In genomic region chr2:158064571-158065048, GRCm38 (mm10) we compare ENCODE assay signal across 9 mouse cellular contexts. TPM values are rescaled to one million over a fixed set of nuclear protein-coding genes. Genes with fewer than 3 reads are reported as not detected.
DNase-seq lines count a peak whose midpoint lies in the region; ATAC-seq lines count a peak whose summit lies in the region.
"Had no signal": no experiment of that assay in that cellular context is flagged by ENCODE, and none has a peak within 500 bp of the region (broad histone marks: within the 10 kb centered on the region; RNA-seq: fewer than 3 reads in every experiment).

No protein-coding gene starts in this region.

- H3K27ac ChIP-seq in heart, embryonic 14.5 days (replicated peaks in 1 of 2; ENCODE audit: control insufficient read depth in 1 of 2, insufficient read depth in 1 of 2, low read depth in 2 of 2, low read length in 2 of 2): peak overlapping the region; percentile 23 to 85
- H3K27ac ChIP-seq in lung, embryonic 16.5 days (ENCODE audit: low read length): no peak overlapping the region
- no peak overlapping the region for H3K27ac ChIP-seq in hindbrain, embryonic 12.5 days
- H3K27ac ChIP-seq: limb, embryonic 13.5 days had no signal

- no peak overlapping the region for H3K9ac ChIP-seq in heart, embryonic 14.5 days (ENCODE audit: low read length)
- no peak overlapping the region for H3K9ac ChIP-seq in lung, embryonic 16.5 days (ENCODE audit: low read length)
- H3K9ac ChIP-seq in hindbrain, embryonic 12.5 days: no peak overlapping the region
- H3K9ac ChIP-seq: limb, embryonic 13.5 days had no signal

- no peak overlapping the region for H3K4me2 ChIP-seq in heart, embryonic 14.5 days (ENCODE audit: low read length)
- H3K4me2 ChIP-seq in lung, embryonic 16.5 days (ENCODE audit: low read depth, low read length): no peak overlapping the region
- H3K4me2 ChIP-seq in hindbrain, embryonic 12.5 days (replicated peaks): no peak overlapping the region
- H3K4me2 ChIP-seq: limb, embryonic 13.5 days had no signal

- DNase-seq in layer of hippocampus, adult 9-10 months (ENCODE audit: low spot score): peak; percentile 18
- DNase-seq in layer of hippocampus, postnatal 10 days (ENCODE audit: low spot score in 2 of 2): no peak
- DNase-seq in adipocyte (ENCODE audit: low spot score): peak; percentile 85
- no peak for DNase-seq in yolk sac, embryonic 10.5 days (ENCODE audit: low spot score)
- DNase-seq in cerebellum, adult 11-12 months: no peak

- 0 out of 2 replicates have a peak, but pooled peaks have one; percentile 24 for ATAC-seq in heart, embryonic 14.5 days (ENCODE audit: insufficient number of reproducible peaks, insufficient read depth, low FRiP score, low read depth)
- peak; percentile 39 for ATAC-seq in lung, embryonic 16.5 days (ENCODE audit: low read depth)
- ATAC-seq in hindbrain, embryonic 12.5 days (ENCODE audit: low FRiP score): no peak

- H3K4me1 ChIP-seq in heart, embryonic 14.5 days (ENCODE audit: control insufficient read depth in 2 of 2, insufficient read depth in 2 of 2, low read length in 2 of 2): peaks cover 11 to 32% of the 10 kb centered on the region in 2 experiments
- peaks cover 5% of the 10 kb centered on the region for H3K4me1 ChIP-seq in lung, embryonic 16.5 days (replicated peaks; ENCODE audit: control insufficient read depth, insufficient read depth, low read length)
- H3K4me1 ChIP-seq in hindbrain, embryonic 12.5 days: peaks cover 5% of the 10 kb centered on the region

- H3K9me3 ChIP-seq in heart, embryonic 14.5 days (ENCODE audit: control insufficient read depth, low read length): no peaks in the 10 kb centered on the region
- no peaks in the 10 kb centered on the region for H3K9me3 ChIP-seq in lung, embryonic 16.5 days (ENCODE audit: control insufficient read depth, low read length)
- H3K9me3 ChIP-seq in hindbrain, embryonic 12.5 days (replicated peaks): no peaks in the 10 kb centered on the region
- H3K9me3 ChIP-seq: limb, embryonic 13.5 days had no signal

- H3K4me3 ChIP-seq in heart, embryonic 14.5 days (ENCODE audit: control insufficient read depth in 1 of 2, insufficient read depth in 1 of 2, low read depth in 1 of 2, low read length in 2 of 2): no peak overlapping the region
- no peak overlapping the region for H3K4me3 ChIP-seq in lung, embryonic 16.5 days (ENCODE audit: low read length)
- H3K4me3 ChIP-seq in hindbrain, embryonic 12.5 days: no peak overlapping the region
- H3K4me3 ChIP-seq: limb, embryonic 13.5 days had no signal

- H3K27me3 ChIP-seq in heart, embryonic 14.5 days (ENCODE audit: control insufficient read depth, insufficient read depth, low read length): no peaks in the 10 kb centered on the region
- H3K27me3 ChIP-seq in lung, embryonic 16.5 days (ENCODE audit: control insufficient read depth, insufficient read depth, low read depth, low read length): no peaks in the 10 kb centered on the region
- H3K27me3 ChIP-seq in hindbrain, embryonic 12.5 days: no peaks in the 10 kb centered on the region
- H3K27me3 ChIP-seq: limb, embryonic 13.5 days had no signal

- 16% methylated on average over 3 of the region's 3 CpGs for WGBS in heart, embryonic 14.5 days
- WGBS in lung, embryonic 16.5 days: 25% methylated on average over 3 of the region's 3 CpGs
- WGBS in hindbrain, embryonic 12.5 days: 65% methylated on average over 3 of the region's 3 CpGs

- peaks cover 68% of the 10 kb centered on the region for H3K36me3 ChIP-seq in heart, embryonic 14.5 days (ENCODE audit: control insufficient read depth, insufficient read depth, low read length)
- H3K36me3 ChIP-seq in lung, embryonic 16.5 days (ENCODE audit: control insufficient read depth, insufficient read depth, low read length): peaks cover 6% of the 10 kb centered on the region
- H3K36me3 ChIP-seq in hindbrain, embryonic 12.5 days: peaks cover 32% of the 10 kb centered on the region

RNA-seq across cellular contexts. Expression of gene Rprd1b, which starts 36.3 kb away (rescaled TPM):
- 10 to 100 TPM; 34.0 to 36.6 TPM for total RNA-seq in layer of hippocampus, postnatal 10 days (2021)
- polyA plus RNA-seq in heart, embryonic 14.5 days (2014; fragmentation: Nextera tagmentation; extraction: Ambion mirVana): 25.8 and 28.4 TPM in 2 replicates
- 40.4 and 43.4 TPM in 2 replicates for polyA plus RNA-seq in lung, embryonic 16.5 days (2015; fragmentation: Nextera tagmentation; extraction: Ambion mirVana)
- polyA plus RNA-seq in hindbrain, embryonic 12.5 days (2016; fragmentation: Nextera tagmentation; extraction: Ambion mirVana): 46.2 and 56.2 TPM in 2 replicates

RNA-seq across cellular contexts. Expression of gene Tti1, which starts 36.4 kb away (rescaled TPM):
- total RNA-seq in layer of hippocampus, postnatal 10 days (2021): 10 to 100 TPM; 15.3 to 19.0 TPM
- 23.5 and 24.4 TPM in 2 replicates for polyA plus RNA-seq in heart, embryonic 14.5 days (2014; fragmentation: Nextera tagmentation; extraction: Ambion mirVana)
- 25.5 and 25.7 TPM in 2 replicates for polyA plus RNA-seq in lung, embryonic 16.5 days (2015; fragmentation: Nextera tagmentation; extraction: Ambion mirVana)
- 25.6 and 25.8 TPM in 2 replicates for polyA plus RNA-seq in hindbrain, embryonic 12.5 days (2016; fragmentation: Nextera tagmentation; extraction: Ambion mirVana)

Comparison
In these comparisons a context has a peak if more than half of its experiments do, and no peak if none do; other contexts are left out.
1. DNase-seq: peak in layer of hippocampus, adult 9-10 months (single experiment) and adipocyte (single experiment); none in layer of hippocampus, postnatal 10 days (0 of 2), yolk sac, embryonic 10.5 days (single experiment) and cerebellum, adult 11-12 months (single experiment).
2. H3K27ac ChIP-seq: peak in heart, embryonic 14.5 days (2 of 2); none in lung, embryonic 16.5 days (single experiment) and hindbrain, embryonic 12.5 days (single experiment).